Comparison of ENCODE assay signal across 8 mouse cellular contexts in genomic region chr10:83722579-83723031, GRCm38 (mm10). TPM values are rescaled to one million over a fixed set of nuclear protein-coding genes. Genes with fewer than 3 reads are reported as not detected.
DNase-seq lines count a peak whose midpoint lies in the region; ATAC-seq and TF ChIP-seq lines count a peak whose summit lies in the region.

Gene 1500009L16Rik, plus strand, starts transcription at chr10:83722865.

- H3K4me1 ChIP-seq in forebrain, embryonic 15.5 days: peaks cover 14% of the 10 kb centered on the region
- H3K4me1 ChIP-seq in lung, embryonic 14.5 days (ENCODE audit: insufficient read depth): peaks cover 4% of the 10 kb centered on the region; the same call in 1 of the 2 replicates
- H3K4me1 ChIP-seq in olfactory bulb, adult 2 months (ENCODE audit: control insufficient read depth, insufficient read depth, low read length): peaks cover 4% of the 10 kb centered on the region; the same call in 1 of the 2 replicates

- H3K4me2 ChIP-seq in forebrain, embryonic 15.5 days (replicated peaks): peak within 1 kb of the TSS; percentile 84
- peak within 1 kb of the TSS; percentile 88 for H3K4me2 ChIP-seq in lung, embryonic 14.5 days

- ATAC-seq in forebrain, embryonic 15.5 days (replicated peaks): peak; percentile 100
- ATAC-seq in hematopoietic stem cell, adult 5-6 weeks (replicated peaks in 1 of 2; ENCODE audit: insufficient read depth in 1 of 2, low FRiP score in 2 of 2, low TSS enrichment in 1 of 2, low read depth in 1 of 2, poor library complexity in 2 of 2, severe bottlenecking in 2 of 2): peak; percentile 82 to 84
- ATAC-seq in lung, embryonic 14.5 days (ENCODE audit: insufficient read depth): peak; percentile 98

- no peaks in the 10 kb centered on the region for H3K9me3 ChIP-seq in forebrain, embryonic 15.5 days
- peaks cover 3% of the 10 kb centered on the region; the same call in 1 of the 2 replicates for H3K9me3 ChIP-seq in lung, embryonic 14.5 days (ENCODE audit: low read depth, low read length)

- H3K36me3 ChIP-seq in forebrain, embryonic 15.5 days: no peaks in the 10 kb centered on the region
- no peaks in the 10 kb centered on the region for H3K36me3 ChIP-seq in lung, embryonic 14.5 days (ENCODE audit: insufficient read depth)

- peak; percentile 92 for DNase-seq in R1 (ENCODE audit: low read depth, low spot score)
- DNase-seq in cerebellum, adult 11 months: peak; percentile 27
- DNase-seq in layer of hippocampus, adult 9-11 months: peak; percentile 59
- DNase-seq in lung, embryonic 14.5 days: peak; percentile 90
- DNase-seq in thymus, postnatal 36 days: peak; percentile 80 to 87

- H3K9ac ChIP-seq in forebrain, embryonic 15.5 days (replicated peaks): peak within 1 kb of the TSS; percentile 54
- H3K9ac ChIP-seq in lung, embryonic 14.5 days: peak within 1 kb of the TSS; percentile 57

- no peak for TF ChIP-seq POLR2A in olfactory bulb, adult 2 months (IDR thresholded peaks at IDR 0.05; ENCODE audit: insufficient read depth, low read depth, low read length)

- no peak within 1 kb of the TSS for H3K27ac ChIP-seq in forebrain, embryonic 15.5 days (replicated peaks)
- peak within 1 kb of the TSS; percentile 24; the same call in 1 of the 2 replicates for H3K27ac ChIP-seq in lung, embryonic 14.5 days (ENCODE audit: low read depth)
- no peak within 1 kb of the TSS for H3K27ac ChIP-seq in olfactory bulb, adult 2 months (ENCODE audit: insufficient read depth, low read depth, low read length)

- no peaks in the 10 kb centered on the region for H3K27me3 ChIP-seq in forebrain, embryonic 15.5 days
- no peaks in the 10 kb centered on the region for H3K27me3 ChIP-seq in lung, embryonic 14.5 days (ENCODE audit: insufficient read depth, low read length)

- peak within 1 kb of the TSS; percentile 64 for H3K4me3 ChIP-seq in forebrain, embryonic 15.5 days
- H3K4me3 ChIP-seq in lung, embryonic 14.5 days (ENCODE audit: low read depth, low read length): peak within 1 kb of the TSS; percentile 64
- H3K4me3 ChIP-seq in olfactory bulb, adult 2 months (ENCODE audit: insufficient read depth, low read depth, low read length): peak within 1 kb of the TSS; percentile 63

- under 1% methylated on average over 37 of the region's 37 CpGs for WGBS in forebrain, embryonic 15.5 days
- 0% methylated on average over 36 of the region's 37 CpGs for WGBS in lung, embryonic 14.5 days
- WGBS in olfactory bulb, adult 2 months: under 1% methylated on average over 37 of the region's 37 CpGs

- TF ChIP-seq CTCF in lung, embryonic 14.5 days (IDR thresholded peaks at IDR 0.05; ENCODE audit: low read depth): no peak
- TF ChIP-seq CTCF in olfactory bulb, adult 2 months (IDR thresholded peaks at IDR 0.05; ENCODE audit: insufficient read depth, low read depth, low read length): no peak

RNA-seq across cellular contexts. Expression of gene 1500009L16Rik, which starts in this region (rescaled TPM):
- 50.2 and 51.2 TPM in 2 replicates for polyA plus RNA-seq in forebrain, embryonic 15.5 days (2015; fragmentation: Nextera tagmentation; extraction: Ambion mirVana)
- total RNA-seq in hematopoietic stem cell, adult 5-6 weeks (2017): 13.4 and 19.4 TPM in 2 replicates
- polyA plus RNA-seq in lung, embryonic 14.5 days (2014; fragmentation: Nextera tagmentation; extraction: Ambion mirVana): 32.1 and 35.3 TPM in 2 replicates
- not detected in 2 replicates for polyA plus RNA-seq in olfactory bulb, adult 2 months (2012; ENCODE audit: insufficient read depth, insufficient read length, low replicate concordance, missing spikeins)

Comparison
In these comparisons a context has a peak if more than half of its experiments do, and no peak if none do; other contexts are left out.
1. DNase-seq: peak in every context shown above with its lines; median percentile 92 in R1; 90 in lung, embryonic 14.5 days; 84 in thymus, postnatal 36 days; 59 in layer of hippocampus, adult 9-11 months; 27 in cerebellum, adult 11 months.